Mouse (Mus musculus): ENCODE measurements around the gene Amdhd2. TPM values are rescaled to one million over a fixed set of nuclear protein-coding genes. Genes with fewer than 3 reads are reported as not detected.

Gene Amdhd2
- polyA plus RNA-seq (2012; rRNA removed): 12.7 and 13.7 TPM in 2 replicates

DNA sequence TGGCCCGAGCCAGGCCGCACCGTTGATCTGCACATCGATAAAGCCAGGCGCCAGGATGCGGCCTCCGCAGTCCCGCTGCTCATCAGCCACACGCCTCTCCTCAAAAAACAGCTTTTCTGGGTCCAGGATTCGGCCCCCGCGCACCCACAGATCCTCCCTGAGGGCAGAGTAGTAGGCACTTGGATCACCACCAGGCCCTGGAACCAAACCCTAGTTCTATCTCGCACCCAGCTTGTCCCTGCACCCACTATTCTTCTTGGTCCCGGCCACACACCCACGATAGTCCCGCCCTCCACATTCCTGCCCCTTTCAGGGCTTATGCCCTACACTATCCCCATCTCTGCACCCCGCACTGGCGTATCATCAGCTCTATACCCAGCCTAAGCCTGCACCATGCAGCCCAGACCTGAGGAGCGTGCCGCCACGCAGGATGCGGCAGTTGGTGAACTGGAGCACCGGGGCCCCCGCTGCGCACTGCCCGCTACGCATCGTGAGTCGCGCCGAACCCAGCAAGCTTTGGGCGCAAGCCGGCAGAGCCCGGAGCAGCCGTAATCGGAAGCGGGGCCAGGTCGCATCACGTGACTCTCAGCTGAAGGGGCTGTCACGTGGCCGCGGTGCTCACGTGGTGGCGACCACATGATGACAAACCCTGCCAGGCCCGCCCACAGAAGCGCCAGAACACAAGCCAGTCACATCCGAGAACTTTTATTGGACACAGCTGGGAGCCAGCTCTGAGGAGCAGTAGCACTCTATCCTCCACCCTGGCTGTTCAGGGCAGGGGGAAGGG, at the start of gene Amdhd2:
Amdhd2 (minus strand) TSS at position 591 of the 787 bp plus-strand sequence.

DNA sequence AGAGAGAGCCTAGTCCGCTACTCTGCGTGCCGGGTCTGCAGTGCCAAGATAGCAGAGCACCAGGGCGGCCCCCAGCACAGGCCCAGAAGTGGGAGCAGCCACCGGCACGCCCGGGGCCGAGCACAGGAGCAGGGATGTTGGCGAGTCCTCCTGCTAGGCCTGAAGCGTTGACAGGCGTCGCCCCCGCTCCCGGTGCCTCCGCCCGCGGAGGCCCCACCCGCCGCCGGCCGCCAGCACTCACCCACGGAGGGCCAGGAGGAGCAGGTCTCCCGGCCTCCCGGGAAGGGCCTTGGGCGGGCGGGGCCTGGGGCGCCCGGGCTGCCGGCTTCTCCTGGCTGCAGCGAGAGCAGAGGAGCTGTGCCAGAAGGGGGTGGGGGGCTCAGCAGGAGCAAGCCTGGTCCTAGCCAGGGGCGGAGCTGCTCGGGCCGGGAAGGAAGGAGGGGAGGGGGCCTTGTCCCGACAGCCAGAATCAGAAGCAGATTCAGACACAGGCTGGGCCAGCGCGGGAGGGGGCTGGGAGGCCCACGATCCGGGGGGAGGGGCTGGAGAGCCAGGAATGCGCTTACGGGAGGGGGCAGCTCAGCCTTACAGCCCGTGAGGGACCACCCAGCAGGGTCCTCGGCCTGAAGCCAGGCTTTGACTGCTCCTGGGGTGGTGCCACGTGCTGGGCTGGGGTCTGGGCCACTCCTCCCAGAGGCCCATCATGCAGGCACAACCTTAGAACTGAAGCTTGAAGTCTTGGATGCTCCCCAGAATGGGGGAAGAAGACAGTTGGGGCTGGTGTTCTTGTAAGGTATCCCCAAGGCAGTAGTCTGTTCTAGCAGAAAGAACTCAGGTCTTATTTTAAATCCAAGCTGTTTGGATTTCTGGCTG, 45.7 kb upstream of the Amdhd2 start, which contains the start of gene Ntn3:
Ntn3 (minus strand) TSS at position 489 of the 873 bp plus-strand sequence.

DNA sequence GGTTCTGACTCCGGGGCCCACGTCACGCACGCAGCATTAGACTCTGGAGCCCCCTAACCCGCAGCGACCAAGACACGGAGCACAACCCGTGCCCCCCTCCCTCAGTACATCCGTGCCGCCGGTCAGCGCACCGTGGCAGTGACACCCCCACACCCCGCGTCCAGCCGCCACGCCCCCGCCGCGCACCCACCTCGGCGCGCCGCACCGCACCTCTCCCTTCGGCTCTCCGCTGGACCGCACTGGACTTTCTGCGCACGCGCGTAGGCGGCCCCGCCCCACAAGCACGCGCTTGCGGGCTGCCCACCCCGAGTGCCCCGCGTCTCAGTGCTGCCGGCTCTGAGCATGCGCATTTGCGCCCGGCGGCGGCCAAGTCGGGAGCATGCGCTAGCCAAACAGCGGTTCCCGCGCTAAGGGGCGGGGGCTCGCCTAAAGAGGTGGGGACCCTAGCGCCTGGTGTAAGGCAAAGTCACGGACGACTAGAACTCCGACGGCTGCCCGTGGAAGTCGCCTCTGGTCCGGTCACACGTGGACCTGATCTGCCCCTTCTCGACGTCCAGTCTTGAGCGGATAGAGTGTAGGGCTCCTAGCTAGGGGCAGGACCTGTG, 41.8 kb upstream of the Amdhd2 start, which contains the start of gene Tbc1d24:
Tbc1d24 (minus strand) TSS at position 279 of the 605 bp plus-strand sequence.

GRCm38 (mm10) chr17:24169317-24170065, 5.9 kb upstream of the Amdhd2 start, which contains the start of gene Atp6v0c:
Atp6v0c (minus strand) TSS chr17:24169702.

GRCm38 (mm10) chr17:24150824-24151223, 12.7 kb downstream of the Amdhd2 start, which contains the start of gene Pdpk1:
Pdpk1 (minus strand) TSS chr17:24150924.

Other genes with a start within 250 kb of the Amdhd2 start
- not detected in 2 replicates for gene Dcpp3, start 246.3 kb downstream of the Amdhd2 start, polyA plus RNA-seq (2012; rRNA removed)
- not detected in 2 replicates for gene Sbp, start 222.1 kb downstream of the Amdhd2 start, polyA plus RNA-seq (2012; rRNA removed)
- gene Sbpl, start 208.5 kb downstream of the Amdhd2 start, polyA plus RNA-seq (2012; rRNA removed): not detected in 2 replicates
- gene Prss30, start 183.2 kb downstream of the Amdhd2 start, polyA plus RNA-seq (2012; rRNA removed): 0.14 and 0.16 TPM in 2 replicates
- gene Prss22, start 165.7 kb downstream of the Amdhd2 start, polyA plus RNA-seq (2012; rRNA removed): not detected in 2 replicates
- gene Prss27, start 125.6 kb downstream of the Amdhd2 start, polyA plus RNA-seq (2012; rRNA removed): not detected in 2 replicates
- gene Kctd5, start 90.3 kb downstream of the Amdhd2 start, polyA plus RNA-seq (2012; rRNA removed): 7.4 and 7.8 TPM in 2 replicates
- 8.0 and 9.4 TPM in 2 replicates for gene Pdpk1, start 12.8 kb downstream of the Amdhd2 start, polyA plus RNA-seq (2012; rRNA removed)
- gene Atp6v0c, start 5.9 kb upstream of the Amdhd2 start, polyA plus RNA-seq (2012; rRNA removed): 277 and 289 TPM in 2 replicates
- 13.3 and 13.9 TPM in 2 replicates for gene Tbc1d24, start 41.8 kb upstream of the Amdhd2 start, polyA plus RNA-seq (2012; rRNA removed)
- gene Ntn3, start 45.8 kb upstream of the Amdhd2 start, polyA plus RNA-seq (2012; rRNA removed): 0.30 and 0.37 TPM in 2 replicates
- 13.1 and 15.0 TPM in 2 replicates for gene Tedc2, start 57.1 kb upstream of the Amdhd2 start, polyA plus RNA-seq (2012; rRNA removed)
- 17.5 and 18.2 TPM in 2 replicates for gene Ccnf, start 87.7 kb upstream of the Amdhd2 start, polyA plus RNA-seq (2012; rRNA removed)
- not detected in 2 replicates for gene Abca17, start 187.3 kb upstream of the Amdhd2 start, polyA plus RNA-seq (2012; rRNA removed)
- 9.4 and 10.9 TPM in 2 replicates for gene Abca3, start 188.2 kb upstream of the Amdhd2 start, polyA plus RNA-seq (2012; rRNA removed)

Measured in liver, embryonic 18 days (tissue).